Mouse (Mus musculus) monocyte, adult 2 months (primary cell): ENCODE results near the gene Ablim2.

Source experiments
- DNase-seq, 2 experiments: peaks; one replicate each; pipeline ENCODE4 v3.0.0; 2022; ENCODE audit warnings: low spot score in 2 of 2, low read depth in 1 of 2

Gene Ablim2

DNA sequence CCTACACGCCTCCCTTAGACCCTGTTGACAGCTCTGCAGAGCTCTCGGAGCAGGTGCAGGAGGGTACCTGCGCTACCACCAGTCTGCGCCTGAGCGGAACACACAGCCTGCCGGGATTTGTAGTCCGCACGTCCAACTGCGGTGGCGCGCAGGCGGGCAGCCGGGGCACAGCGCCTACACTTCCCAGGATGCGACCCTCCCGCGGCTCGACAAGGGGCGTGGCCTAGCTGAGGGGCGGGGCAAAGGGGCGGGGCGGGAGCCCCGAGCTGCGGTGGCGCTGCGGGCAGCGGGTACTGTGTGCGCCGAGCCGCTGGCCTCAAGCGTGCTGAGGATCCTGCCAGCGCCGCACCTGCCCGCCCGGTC lies at the start of gene Ablim2:
Ablim2 (plus strand) TSS at position 242 of the 363 bp plus-strand sequence.
- DNase-seq: peak; percentile 56 to 79

DNA sequence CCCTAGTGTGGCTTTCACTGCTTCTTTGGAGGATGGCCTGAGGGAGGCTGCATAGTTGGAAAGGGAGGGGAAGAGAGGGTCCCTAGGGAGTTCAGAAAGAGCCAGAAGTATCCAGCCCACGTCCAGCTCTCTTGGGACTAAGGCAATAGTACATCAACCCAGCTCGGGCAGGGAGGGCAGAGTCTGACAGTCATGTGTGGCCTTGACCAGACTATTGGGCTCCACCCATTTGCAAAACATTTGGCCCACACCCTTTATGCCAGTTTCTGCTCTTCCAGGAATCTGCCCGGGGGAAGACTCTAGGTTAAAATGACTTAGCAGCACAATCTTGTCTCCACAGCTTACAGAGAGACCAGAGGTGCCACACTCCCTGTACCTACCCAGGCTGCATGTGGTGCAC lies 47.2 kb upstream of the Ablim2 start:
- no peak for DNase-seq

DNA sequence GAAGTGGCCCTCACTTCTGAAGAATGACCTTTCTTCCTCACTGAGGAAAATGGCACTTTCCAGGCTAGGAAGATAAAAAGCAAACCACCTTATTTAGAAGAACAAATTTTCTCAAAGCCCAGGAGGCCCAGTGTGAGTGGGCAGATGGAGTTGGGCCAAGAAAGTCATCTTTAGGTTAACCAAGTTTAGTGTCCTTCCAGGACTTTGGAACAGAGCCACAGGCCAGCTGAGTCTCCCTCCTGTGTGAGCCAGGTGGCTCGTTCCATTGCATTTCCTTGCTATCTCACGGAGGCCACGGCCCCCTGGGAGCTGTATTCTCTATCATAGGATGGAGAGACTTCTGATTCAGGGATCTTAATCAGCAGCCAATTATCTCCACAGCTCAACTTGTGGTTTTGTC lies 46.7 kb upstream of the Ablim2 start:
- no peak for DNase-seq

DNA sequence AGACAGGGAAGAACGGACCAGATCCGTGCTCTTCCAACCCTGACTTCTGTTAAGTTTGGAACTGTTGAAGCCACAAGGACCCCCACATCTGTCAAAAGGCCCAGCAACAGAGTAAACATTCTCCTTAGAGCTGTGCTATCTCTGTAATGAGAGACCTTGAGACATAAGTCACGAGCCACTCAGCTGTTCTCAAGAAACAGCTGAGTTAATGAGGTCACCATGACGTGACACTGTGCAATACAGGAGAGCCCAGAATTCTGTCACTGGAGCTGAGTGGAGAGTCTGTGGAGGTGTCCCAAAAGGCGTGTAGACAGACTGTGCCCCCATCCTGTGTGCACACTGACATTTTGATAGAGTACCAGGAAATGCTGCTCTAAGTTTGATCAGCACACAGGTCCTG lies 45.2 kb upstream of the Ablim2 start:
- no peak for DNase-seq

DNA sequence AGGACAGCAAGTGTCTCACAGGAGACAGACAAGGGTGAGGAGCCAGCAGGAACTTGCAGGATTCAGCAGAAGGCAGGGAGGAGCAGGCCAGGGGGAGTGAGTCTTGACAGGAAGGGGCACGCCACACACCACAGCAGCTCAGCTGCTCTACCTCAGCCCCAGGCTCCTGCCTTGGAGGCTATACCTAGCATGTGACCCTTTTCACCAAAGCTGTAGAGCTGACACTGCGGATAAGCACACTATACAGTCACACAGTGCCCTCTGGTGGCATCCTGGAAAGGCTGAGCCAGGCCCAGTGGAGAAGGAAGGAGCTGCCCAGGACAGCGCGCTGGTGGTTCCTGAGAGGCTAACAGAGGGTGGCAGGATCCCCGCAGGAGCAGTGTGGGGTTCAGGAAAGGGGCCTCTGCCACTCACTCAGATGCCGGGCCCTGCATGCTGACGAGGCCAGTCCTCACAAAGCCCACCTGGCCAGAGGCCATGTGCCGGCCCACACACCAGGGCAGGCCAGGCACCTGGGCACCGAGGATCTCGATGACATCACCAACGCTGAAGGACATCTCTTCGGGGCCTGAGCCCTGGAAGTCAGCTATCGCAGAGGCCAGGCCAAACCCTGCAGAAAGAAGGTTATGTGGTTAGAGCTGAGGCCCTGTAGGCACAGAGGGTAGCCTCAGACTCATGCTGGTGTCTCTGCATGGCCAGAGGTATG lies 43.9 kb upstream of the Ablim2 start:
- no peak for DNase-seq

DNA sequence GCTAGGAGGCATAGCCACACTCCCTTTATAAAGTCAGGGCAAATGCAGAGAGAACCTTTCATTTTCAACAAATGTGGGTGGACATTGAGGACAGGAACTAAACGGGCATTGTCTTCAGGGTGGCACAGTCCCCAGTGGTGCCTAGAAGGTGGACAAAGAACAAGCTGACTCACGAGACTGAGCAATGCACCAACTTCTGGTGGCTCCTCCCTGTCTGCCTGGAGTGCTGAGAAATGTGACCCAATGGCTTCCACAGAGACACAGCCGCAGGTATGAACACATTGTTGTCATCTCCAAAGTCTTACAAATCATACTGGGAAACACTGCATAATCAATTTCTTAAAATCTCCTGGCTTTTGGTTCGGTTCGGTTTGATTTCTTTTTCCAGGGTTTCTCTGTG lies 40.2 kb upstream of the Ablim2 start:
- no peak for DNase-seq

DNA sequence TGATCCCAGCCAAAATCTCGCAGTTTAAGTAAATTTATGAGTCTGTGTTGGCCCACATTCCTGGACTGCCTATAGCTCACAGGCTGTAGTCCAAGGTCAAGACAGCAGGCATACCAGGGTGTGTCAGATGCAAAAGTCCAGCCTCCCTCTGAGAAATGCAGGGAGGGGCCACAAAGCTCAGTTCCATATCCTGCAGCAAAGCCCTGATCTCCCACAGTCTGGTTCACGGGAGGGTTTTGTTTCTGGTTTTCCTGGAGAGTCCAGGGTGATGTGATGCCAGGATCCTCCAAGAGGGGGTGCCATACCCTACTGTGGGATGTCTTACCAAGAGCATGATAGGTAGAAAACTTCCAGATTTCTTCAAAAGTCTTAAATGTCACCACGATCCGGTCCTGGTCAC lies 39.7 kb upstream of the Ablim2 start:
- DNase-seq: no peak

DNA sequence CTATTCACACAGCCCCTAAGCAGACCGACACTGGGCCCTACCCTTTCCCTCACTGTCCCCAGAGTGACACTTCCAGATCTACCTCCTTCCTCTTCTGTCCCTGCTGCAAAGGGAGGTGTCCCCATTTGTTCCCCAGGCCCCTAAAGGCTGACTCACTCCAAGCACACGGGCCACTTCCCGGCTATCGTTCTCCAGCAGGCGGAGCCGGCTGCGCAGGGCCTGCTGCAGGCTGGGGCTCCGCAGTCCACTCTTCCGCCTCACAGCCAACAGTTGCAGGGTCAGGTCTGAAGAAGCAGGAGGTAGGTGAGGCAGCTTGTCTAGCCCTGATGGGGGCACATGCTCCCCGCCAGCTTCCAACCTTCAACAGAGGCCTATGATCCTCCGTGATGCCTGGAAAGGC lies 38.9 kb upstream of the Ablim2 start:
- DNase-seq: no peak

DNA sequence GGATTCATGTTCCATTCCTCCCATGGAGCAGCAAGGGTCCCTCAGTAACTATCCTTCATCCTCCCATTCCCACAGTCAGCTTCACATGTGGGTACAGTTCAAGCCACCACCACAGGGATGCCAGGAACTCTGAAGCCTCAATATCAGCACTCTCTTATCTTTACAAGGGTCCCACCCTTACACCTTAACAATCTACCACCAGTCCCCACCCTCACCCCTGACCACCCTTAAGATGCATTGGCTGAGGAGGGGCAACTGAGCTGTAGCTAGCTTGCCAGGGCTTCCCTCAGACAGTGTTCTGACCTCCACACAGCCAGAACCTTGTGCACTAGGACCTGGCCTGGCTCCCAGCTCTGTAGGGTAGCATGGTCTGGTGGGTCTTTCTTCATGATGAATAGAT lies 38.3 kb upstream of the Ablim2 start:
- DNase-seq: no peak

DNA sequence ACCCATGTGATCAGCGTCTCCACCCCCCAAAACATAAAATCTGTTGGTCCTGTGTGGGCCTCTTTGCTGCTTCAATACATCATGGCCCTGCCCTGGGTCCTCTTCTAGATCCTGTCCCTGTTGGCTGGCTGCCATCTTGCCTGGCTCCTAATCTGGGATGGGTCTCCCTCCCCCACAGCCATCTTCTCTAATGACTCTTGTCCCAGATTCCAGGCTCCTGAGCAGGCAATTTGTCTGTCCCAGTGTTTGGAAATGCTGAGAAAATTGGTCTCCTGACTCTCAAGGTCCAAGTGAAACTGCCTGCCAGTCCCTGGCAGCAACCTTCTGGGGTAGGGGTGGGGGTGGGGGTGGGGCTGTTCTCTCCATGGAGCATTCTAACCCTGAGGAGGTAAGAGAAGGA lies 37.8 kb upstream of the Ablim2 start:
- no peak for DNase-seq

DNA sequence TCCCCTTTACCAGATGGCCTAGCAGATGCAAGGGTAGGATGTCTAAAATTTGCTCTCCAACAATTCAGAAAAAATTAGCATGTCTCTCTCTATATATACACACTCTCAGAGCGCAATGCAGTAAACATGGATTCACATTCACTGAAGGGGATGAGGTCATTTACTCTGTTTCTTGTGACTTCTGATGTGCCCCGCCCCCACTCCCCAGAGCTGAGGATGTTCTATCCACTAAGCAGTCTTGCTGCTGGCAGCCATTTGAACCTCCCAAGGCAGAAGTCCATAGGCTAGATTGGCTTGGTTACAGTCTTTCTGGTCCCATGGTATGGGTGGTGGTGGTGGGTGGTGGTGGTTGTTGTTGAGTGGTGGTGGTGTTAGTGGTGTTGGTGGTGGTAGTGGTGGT lies 35.7 kb upstream of the Ablim2 start:
- DNase-seq: no peak

DNA sequence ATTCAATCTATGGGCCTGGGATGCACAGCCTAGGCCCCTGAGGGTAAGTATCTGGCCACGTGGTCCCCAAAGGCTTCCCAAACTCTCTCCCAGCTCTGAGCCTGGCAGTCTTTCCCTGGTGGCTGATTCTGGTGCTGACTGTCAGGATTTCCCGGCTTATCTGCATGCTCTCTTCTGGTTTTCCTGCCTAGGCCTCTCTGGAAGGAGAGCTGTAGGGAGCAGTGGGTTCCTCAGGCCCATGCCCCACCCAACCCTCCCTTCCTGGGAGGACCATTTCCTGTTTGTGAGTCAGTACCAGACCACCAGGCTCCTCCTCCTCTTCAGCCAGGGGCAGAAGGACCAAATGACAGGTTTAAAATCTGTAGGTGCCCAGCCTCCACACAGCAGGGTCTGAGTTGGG lies 35.0 kb upstream of the Ablim2 start:
- DNase-seq: no peak

DNA sequence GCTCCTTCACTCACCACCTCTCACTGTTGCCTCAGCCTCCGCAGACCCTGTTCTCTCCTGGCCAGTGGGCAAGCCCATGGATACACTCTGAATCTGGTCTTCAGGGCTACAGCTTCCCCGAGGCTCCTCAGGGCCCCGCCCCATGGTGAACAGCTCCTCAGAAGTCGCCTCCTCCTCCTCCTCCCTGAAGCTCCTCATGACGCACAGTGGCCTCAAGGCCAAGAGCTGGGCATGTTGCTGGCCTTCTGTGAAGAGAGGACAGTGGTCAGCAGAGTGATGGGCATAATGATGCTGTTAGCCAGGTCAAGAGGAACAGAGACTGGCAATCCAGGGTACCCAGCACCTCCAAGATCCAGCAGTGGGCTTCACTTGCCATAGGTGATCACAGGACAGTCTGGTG lies 33.8 kb upstream of the Ablim2 start:
- DNase-seq: no peak

DNA sequence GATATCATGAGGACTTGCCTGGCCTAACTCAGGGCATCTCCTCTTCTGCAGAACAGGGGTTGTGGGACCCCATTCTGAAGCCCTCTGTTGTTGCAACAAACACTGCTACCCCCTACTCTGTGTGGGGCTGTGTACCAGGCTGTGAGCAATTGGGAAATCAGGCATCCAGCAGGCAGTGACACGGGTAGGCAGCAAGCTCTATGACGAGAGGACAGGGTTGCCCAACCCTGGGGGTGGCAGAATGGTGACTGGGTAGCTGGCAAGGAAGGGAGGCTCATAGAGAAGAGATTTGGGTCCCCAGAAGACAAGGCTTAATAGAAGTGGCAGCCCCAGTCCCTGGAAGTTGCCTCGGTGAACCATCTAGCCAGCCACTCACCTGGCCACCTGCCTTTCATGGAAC lies 31.8 kb upstream of the Ablim2 start:
- DNase-seq: no peak

DNA sequence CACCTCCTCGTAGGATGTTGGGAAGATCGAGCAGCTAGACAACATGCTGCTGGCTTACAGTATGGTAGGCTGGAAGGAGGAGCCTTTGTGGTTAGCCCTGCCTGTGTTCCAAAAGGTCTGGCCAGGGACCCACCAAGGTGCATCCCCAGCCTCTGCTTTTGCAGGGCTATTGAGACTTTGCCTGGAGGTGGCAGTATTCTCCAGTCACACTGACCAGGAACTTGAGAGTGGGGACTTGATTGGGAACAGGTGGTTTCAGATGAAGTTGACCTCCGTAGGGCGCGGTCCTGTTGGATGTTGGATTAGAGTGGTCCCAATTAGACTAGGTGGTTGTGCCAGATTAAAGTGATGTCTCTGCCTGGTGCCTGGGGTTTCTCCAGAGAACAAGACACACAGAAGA lies 30.2 kb upstream of the Ablim2 start:
- no peak for DNase-seq

DNA sequence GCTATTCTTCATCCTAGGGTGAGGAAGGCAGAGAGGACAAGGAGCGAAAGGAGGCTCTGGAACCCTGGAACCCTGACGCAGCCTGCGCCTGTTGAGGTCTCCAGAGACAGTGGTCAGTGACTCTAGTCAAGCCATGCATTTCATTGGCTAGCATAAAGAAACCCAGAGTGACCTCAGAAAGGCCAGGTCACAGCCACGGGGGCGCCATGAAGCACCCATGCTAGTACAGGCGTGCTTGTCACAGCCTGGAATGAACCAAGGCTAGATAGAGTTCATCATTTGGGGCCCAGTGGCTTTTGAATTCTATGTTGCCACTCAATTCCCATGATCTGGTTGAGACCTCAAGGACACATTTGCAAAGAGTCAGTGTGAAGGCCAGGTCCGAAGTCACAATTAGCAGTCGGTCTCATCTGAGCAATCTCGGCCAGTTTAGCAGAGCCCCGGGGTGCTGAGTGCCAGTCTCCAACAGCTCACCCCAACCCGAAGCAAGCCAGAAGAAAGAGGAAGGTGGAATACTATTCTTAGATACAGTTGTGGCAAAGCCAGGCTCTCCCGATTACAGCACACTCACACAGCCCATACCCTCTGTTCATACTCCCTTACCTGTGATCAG lies 29.2 kb upstream of the Ablim2 start:
- DNase-seq: no peak

DNA sequence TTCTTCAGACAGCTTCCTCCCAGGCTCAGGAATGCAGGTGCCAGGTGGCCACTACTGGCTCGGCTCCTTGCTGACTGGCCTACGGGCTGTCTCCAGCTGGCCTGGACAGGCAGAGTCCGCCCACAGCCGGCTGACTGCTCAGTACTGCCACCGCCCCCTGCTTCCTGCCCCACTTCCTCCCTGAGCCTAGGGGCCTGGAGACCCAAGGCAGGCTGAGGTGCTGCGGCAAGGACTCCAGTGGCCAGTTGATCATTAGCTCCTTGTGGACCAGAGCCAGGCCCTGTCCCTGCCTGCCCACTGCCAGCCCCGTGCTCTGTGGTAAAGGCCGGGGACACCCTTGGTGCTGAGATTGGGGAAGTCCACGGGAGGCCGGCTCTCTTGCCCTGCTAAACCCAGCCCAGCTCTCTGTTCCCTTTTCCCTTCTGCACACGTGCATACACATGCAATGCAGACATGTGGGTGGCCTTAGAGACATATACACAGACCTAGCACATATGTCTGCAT lies 28.7 kb upstream of the Ablim2 start:
- peak; percentile 87 to 90 for DNase-seq

DNA sequence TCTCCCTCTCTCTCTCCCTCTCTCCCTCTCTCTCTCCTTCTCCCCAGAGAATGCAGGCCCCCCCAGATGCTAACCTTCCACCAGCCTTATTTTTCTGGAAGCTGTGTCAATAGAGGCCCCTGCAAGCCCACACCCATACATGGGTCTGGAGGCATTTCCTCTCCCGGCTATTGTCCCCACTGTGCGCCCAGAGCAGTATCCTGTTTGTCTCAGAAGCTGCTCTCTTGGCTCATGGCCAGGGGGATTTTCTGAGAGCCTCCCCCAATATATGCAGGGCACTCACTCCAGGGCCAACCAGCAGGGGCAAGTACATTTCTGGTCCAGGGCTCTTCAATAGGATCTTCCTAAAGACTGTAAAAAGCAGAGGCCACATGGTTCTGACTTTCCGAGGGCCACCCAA lies 27.8 kb upstream of the Ablim2 start:
- DNase-seq: no peak

DNA sequence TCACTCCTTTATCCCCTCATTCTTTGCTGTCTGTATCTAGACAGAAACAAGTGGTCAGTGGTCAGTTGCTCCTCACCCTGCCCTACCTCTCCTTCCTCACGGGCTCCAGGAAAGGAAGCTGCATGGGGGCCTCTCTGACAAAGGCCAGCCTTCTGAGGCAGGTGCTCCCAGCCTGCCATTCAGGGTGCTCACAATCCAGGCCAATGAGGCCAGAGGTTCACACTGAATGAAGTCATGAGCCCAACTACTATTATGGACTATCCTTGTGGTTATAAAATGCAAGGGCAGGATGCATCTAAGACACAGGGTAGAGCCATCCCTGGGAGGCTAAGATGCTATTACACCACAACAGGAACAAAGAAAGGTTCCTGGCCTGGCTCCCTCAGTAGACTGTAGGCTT lies 27.1 kb upstream of the Ablim2 start:
- no peak for DNase-seq

DNA sequence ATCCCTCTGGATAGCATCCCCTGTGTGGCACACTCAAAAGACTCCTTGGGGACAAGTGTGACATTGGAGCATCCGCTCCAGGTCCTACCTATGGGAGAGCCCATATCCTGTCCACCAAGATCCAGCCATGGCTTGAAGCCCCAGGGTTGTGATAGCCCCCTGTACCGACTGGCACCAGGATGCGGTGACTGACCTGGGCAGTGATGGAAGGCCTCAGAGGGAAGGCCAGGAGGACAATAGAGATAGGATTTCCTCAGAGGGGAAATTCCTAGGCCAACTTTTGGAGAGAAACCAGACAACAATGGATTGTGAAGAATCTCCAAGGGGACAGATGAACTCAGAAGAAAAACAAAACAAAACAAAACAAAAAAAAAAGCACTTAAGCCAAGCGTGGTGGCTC lies 26.7 kb upstream of the Ablim2 start:
- DNase-seq: no peak

DNA sequence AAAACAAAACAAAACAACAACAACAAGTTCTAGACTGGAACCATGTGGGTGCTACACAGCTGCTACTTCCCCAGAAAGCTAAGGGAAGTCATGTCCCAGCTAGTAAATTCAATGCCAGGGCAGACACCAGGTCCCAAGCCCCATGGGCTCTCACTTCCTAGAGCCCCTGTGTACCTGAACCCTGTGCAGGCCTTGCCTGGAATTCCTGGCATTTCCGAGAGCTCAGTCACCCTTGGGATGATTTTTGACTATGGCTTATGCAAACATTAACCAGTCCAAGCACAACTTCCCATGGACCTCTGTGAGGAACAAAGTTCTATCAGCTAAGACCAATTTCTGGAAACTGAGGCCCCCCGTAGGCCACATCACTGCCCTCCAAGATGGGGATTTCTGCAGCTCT lies 24.2 kb upstream of the Ablim2 start:
- no peak for DNase-seq

DNA sequence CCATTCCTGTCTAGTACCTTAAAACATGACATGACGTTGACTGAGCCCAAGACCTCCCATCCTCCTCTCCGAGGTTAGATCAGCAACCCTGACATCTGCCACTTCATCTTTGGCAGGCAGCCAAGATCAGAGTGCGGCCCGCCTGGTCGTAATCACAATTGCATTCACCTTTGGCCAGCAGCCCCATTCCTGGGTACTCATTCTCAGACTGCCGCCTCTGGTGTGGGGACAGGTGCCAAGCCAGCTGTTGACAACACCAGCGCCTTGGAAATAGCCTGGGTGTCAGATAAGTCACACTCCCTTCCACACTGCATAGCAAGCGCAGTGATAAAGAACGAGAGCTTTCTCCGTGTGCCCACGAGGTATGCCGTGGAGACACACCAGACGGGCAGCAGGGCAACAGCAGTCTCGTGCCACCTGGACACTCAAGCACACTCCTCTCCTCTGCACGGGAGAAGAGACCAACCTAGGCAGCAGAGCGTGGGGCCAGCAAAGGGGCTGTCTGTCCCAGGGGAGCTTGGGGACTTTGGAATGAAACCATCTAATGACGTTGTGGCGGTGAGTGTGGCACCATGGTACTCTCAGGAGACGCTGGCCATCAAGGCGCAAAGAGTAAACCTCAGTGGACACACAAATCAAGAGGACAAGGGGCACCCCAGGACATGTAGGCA lies 20.3 kb upstream of the Ablim2 start:
- no peak for DNase-seq

DNA sequence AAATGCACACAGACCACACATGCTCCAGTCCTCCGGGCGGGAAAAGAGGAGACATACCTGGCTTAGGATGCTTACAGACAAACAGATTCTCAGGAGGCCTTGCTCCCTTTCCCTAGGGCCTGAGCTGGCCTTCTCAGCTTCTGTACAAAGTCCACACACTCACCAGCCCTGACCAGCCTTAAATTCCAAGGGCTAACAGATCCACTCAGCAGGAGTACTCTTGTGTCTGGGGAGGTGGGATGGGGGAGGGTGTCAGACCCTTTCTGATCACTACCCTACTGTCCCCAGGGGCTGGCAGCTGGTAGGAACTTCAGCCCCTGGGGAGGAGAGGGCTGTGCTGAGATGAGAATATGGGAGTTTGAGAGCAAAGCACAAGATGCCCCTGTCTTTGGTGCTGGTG lies 18.7 kb upstream of the Ablim2 start:
- DNase-seq: no peak
